Mouse (Mus musculus) limb, embryonic 14.5 days (tissue): ENCODE measurements around the gene Anp32a. TPM values are rescaled to one million over a fixed set of nuclear protein-coding genes. Genes with fewer than 3 reads are reported as not detected.

Experiments used
- ATAC-seq: fragments of 200-750 bp; cut with Nextera tagmentation; 2 replicates; pipeline ENCODE4 v1.8.0; 2017; ENCODE audit warnings: low read depth, moderate number of reproducible peaks, moderate TSS enrichment; ENCODE audit not compliant: low FRiP score
- DNase-seq: peaks from one replicate; pipeline ENCODE4 v3.0.0-alpha.2; 2015; ENCODE audit warnings: low spot score
- H3K27ac ChIP-seq: fragments of 300-500 bp; sonication (generic); replicated peaks from 2 replicates; pipeline ENCODE4 v1.5.1; 2014; ENCODE audit warnings: low read depth, mild to moderate bottlenecking, low read length, moderate library complexity, mixed read lengths
- H3K27me3 ChIP-seq: fragments of 300-500 bp; sonication (generic); 2 replicates; pipeline ENCODE4 v1.6.1; 2014; ENCODE audit warnings: low read length, mixed read lengths; ENCODE audit not compliant: control insufficient read depth, insufficient read depth
- H3K36me3 ChIP-seq: fragments of 300-500 bp; sonication (generic); 2 replicates; pipeline ENCODE4 v1.6.1; 2014; ENCODE audit warnings: mild to moderate bottlenecking, low read length, moderate library complexity, mixed read lengths; ENCODE audit not compliant: control insufficient read depth, insufficient read depth
- H3K4me1 ChIP-seq: fragments of 300-500 bp; sonication (generic); 2 replicates; pipeline ENCODE4 v1.6.1; 2014; ENCODE audit warnings: antibody characterized with exemption, low read length, mixed read lengths; ENCODE audit not compliant: control insufficient read depth, insufficient read depth
- H3K4me2 ChIP-seq: fragments of 300-500 bp; sonication (generic); replicated peaks from 2 replicates; pipeline ENCODE4 v1.6.1; 2014; ENCODE audit warnings: low read depth, mild to moderate bottlenecking, low read length, moderate library complexity; ENCODE audit not compliant: severe bottlenecking
- H3K4me3 ChIP-seq: fragments of 300-500 bp; sonication (generic); replicated peaks from 2 replicates; pipeline ENCODE4 v1.5.1; 2014; ENCODE audit warnings: low read length
- H3K9ac ChIP-seq: fragments of 300-500 bp; sonication (generic); 2 replicates; pipeline ENCODE4 v1.6.1; 2014; ENCODE audit warnings: mild to moderate bottlenecking, low read depth, low read length, moderate library complexity; ENCODE audit not compliant: severe bottlenecking
- H3K9me3 ChIP-seq: fragments of 300-500 bp; sonication (generic); 2 replicates; pipeline ENCODE4 v1.6.1; 2016; ENCODE audit warnings: low read length; ENCODE audit not compliant: control insufficient read depth
- POLR2A ChIP-seq: fragments of 200-500 bp; IDR thresholded peaks from 2 replicates; pipeline ENCODE4 v1.8.0; 2012; ENCODE audit warnings: inconsistent platforms, mild to moderate bottlenecking, moderate library complexity, borderline replicate concordance; ENCODE audit not compliant: insufficient read depth, insufficient read length; ENCODE audit errors: extremely low read depth
- WGBS: fragments of 180-500 bp; shearing (Covaris S2); extraction: QIAGEN DNeasy Blood & Tissue Kit; methylation state at CpG from one replicate; pipeline ENCODE4 v1.1.7; 2014; 5-methylcytosine and 5-hydroxymethylcytosine counted together
- polyA plus RNA-seq, 2 experiments: library from polyadenylated mRNA; depleted of rRNA in 1 of 2; stranded (reverse) in 1 of 2; unstranded in 1 of 2; fragments of >200 nt; fragmentation: Nextera tagmentation in 1 of 2; extraction: Ambion mirVana in 1 of 2; gene quantifications; 2 replicates each; pipeline versions ENCODE4 v1.2.1 to v1.2.3; 2012 to 2014

The Anp32a gene
- polyA plus RNA-seq (2012; rRNA removed), result 143 and 468 TPM in 2 replicates
- 104 and 124 TPM in 2 replicates for polyA plus RNA-seq (2014; fragmentation: Nextera tagmentation; extraction: Ambion mirVana)

GRCm38 (mm10) chr9:62341123-62341486 is at the start of gene Anp32a:
Anp32a (plus strand) TSS chr9:62341293.
- Histone ChIP-seq H3K36me3 (no peaks in the 10 kb centered on the region), H3K4me2 (peak within 1 kb of the TSS; percentile 79), H3K27me3 (no peaks in the 10 kb centered on the region), H3K9ac (peak within 1 kb of the TSS; percentile 98), H3K4me1 (peaks cover 13% of the 10 kb centered on the region), H3K4me3 (peak within 1 kb of the TSS; percentile 88), H3K27ac (peak within 1 kb of the TSS; percentile 99), H3K9me3 (no peaks in the 10 kb centered on the region)
- DNase-seq, result peak; percentile 97
- peak; percentile 52; the same call in 1 of the 2 replicates for TF ChIP-seq POLR2A
- 1% methylated on average over 29 of the region's 34 CpGs for WGBS
- ATAC-seq, result peak; percentile 91

GRCm38 (mm10) chr9:62295006-62295698 is 45.9 kb upstream of the Anp32a start:
- Histone ChIP-seq H3K27ac (no peak overlapping the region), H3K9ac (no peak overlapping the region), H3K36me3 (no peaks in the 10 kb centered on the region), H3K4me2 (no peak overlapping the region), H3K4me3 (no peak overlapping the region), H3K4me1 (no peaks in the 10 kb centered on the region), H3K27me3 (no peaks in the 10 kb centered on the region), H3K9me3 (no peaks in the 10 kb centered on the region)
- WGBS, result 32% methylated on average over 7 of the region's 7 CpGs
- ATAC-seq (no peak), DNase-seq (peak; percentile 71)
- TF ChIP-seq POLR2A, result no peak

- Histone ChIP-seq H3K36me3 (no peaks in the 10 kb centered on the region), H3K4me1 (no peaks in the 10 kb centered on the region)
- 53% methylated on average over 1 of the region's 1 CpGs for WGBS
Observed at GRCm38 (mm10) chr9:62296891-62297290, 44.2 kb upstream of the Anp32a start.

GRCm38 (mm10) chr9:62315556-62315955 is 25.5 kb upstream of the Anp32a start:
- Histone ChIP-seq H3K27ac (no peak overlapping the region), H3K4me1 (no peaks in the 10 kb centered on the region), H3K4me3 (no peak overlapping the region), H3K4me2 (no peak overlapping the region), H3K36me3 (no peaks in the 10 kb centered on the region), H3K9ac (no peak overlapping the region), H3K27me3 (no peaks in the 10 kb centered on the region), H3K9me3 (no peaks in the 10 kb centered on the region)
- 91% methylated on average over 6 of the region's 6 CpGs for WGBS
- TF ChIP-seq POLR2A, result no peak
- ATAC-seq (no peak), DNase-seq (no peak)

More at GRCm38 (mm10) chr9:62296891-62297290, 44.2 kb upstream of the Anp32a start:
- H3K27me3 ChIP-seq, result no peaks in the 10 kb centered on the region
- no peak overlapping the region for H3K9ac ChIP-seq
- no peak for TF ChIP-seq POLR2A
- ATAC-seq, result no peak
- H3K27ac ChIP-seq, result no peak overlapping the region
- H3K9me3 ChIP-seq, result no peaks in the 10 kb centered on the region
- H3K4me3 ChIP-seq, result no peak overlapping the region
- no peak for DNase-seq
- H3K4me2 ChIP-seq, result no peak overlapping the region

- no peak for TF ChIP-seq POLR2A
- H3K4me3 ChIP-seq, result no peak overlapping the region
- H3K27me3 ChIP-seq, result no peaks in the 10 kb centered on the region
- no peak overlapping the region for H3K27ac ChIP-seq
- H3K4me2 ChIP-seq, result no peak overlapping the region
- no peak for ATAC-seq
- H3K9me3 ChIP-seq, result no peaks in the 10 kb centered on the region
- WGBS, result 72% methylated on average over 4 of the region's 4 CpGs
- DNase-seq, result no peak
- H3K9ac ChIP-seq, result no peak overlapping the region
- no peaks in the 10 kb centered on the region for H3K4me1 ChIP-seq
- no peaks in the 10 kb centered on the region for H3K36me3 ChIP-seq
Observed at GRCm38 (mm10) chr9:62318729-62319128, 22.4 kb upstream of the Anp32a start.
